Mouse (Mus musculus) mature B cell (primary cell): ENCODE measurements around the gene Mrpl45.
"Not testable (repeated sequence)": the region's sequence is repeated elsewhere in the genome, so short reads cannot be mapped to it uniquely, and the experiment has no call there.

Source experiments
- in situ Hi-C: fragments of 300-500 bp; cut with MboI; formaldehyde crosslinking; loops from 2 replicates; pipeline ENCODE4 v1.14.3; 2019

Mrpl45 gene

GRCm38 (mm10) chr11:97296542-97296941 is 19.0 kb upstream of the Mrpl45 start:
- in situ Hi-C loops: no loop called here

GRCm38 (mm10) chr11:97299939-97300338 is 15.6 kb upstream of the Mrpl45 start:
- in situ Hi-C loops: no loop called here

GRCm38 (mm10) chr11:97301406-97301805 is 14.1 kb upstream of the Mrpl45 start:
- in situ Hi-C loops: no loop called here

GRCm38 (mm10) chr11:97302231-97302781 is 13.2 kb upstream of the Mrpl45 start:
- in situ Hi-C loops: no loop called here

GRCm38 (mm10) chr11:97304631-97305030 is 10.9 kb upstream of the Mrpl45 start:
- in situ Hi-C loops: no loop called here

- in situ Hi-C loops: no loop called here
These were observed 8.0 kb upstream of the Mrpl45 start for GRCm38 (mm10) chr11:97307294-97308069.

DNA sequence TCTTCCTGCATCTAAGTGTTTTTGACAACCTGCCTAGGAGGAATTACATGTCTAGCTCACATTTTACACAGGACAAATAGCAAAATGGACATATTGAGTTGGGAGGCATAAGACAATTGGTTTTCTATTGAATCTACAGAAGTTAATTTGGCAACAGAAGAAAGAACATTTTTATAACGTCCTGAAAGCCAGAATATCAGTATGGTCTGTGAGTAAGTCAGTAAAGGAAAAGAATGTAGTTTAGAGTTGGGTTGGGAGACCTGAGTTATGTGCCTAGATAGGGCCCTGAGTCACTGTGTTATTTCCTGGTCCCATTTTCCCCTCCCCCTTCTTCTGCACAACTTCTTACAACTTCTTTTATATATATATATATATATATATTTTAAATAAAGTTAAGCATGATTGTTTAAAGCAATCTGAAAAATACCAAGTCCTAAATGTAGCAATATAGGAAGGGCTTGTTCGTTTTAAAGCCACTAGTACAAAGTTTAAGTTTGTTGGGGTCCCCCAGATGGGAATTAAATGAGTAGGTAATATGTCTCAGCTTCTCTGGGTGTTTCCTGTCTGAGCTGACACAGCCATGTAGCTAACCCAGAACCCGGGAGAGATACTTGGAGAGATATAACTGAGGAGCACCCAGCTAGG is 6.6 kb upstream of the Mrpl45 start:
- in situ Hi-C loops: no loop called here

DNA sequence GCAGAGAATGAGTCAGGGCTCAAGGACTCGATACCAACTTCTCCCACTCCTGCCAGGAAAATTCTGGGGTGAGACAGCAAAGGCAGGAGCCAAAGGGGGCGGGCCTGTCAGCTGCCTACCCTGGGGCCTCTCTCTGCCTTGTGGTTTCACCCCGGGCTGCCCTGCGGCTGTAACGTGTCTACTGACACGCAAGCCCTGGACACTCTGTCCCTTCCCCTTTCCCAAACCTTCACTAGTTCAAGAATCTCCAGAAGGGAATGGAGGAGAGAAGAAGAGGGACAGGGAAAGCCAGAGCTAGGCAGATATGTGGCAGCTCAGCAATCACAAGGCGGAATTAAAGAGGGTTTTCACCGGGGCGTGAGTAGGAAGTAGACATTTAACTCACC is 6.1 kb upstream of the Mrpl45 start:
- in situ Hi-C loops: no loop called here

- in situ Hi-C loops: no loop called here
These were observed 5.5 kb upstream of the Mrpl45 start for GRCm38 (mm10) chr11:97309911-97310571.

- in situ Hi-C loops: no loop called here
These were observed 4.5 kb upstream of the Mrpl45 start for GRCm38 (mm10) chr11:97310895-97311631.

- in situ Hi-C loops: not testable (repeated sequence)
These were observed 2.6 kb upstream of the Mrpl45 start for GRCm38 (mm10) chr11:97312871-97313270.

- in situ Hi-C loops: no loop called here
These were observed 1.4 kb upstream of the Mrpl45 start for GRCm38 (mm10) chr11:97314110-97314509.

DNA sequence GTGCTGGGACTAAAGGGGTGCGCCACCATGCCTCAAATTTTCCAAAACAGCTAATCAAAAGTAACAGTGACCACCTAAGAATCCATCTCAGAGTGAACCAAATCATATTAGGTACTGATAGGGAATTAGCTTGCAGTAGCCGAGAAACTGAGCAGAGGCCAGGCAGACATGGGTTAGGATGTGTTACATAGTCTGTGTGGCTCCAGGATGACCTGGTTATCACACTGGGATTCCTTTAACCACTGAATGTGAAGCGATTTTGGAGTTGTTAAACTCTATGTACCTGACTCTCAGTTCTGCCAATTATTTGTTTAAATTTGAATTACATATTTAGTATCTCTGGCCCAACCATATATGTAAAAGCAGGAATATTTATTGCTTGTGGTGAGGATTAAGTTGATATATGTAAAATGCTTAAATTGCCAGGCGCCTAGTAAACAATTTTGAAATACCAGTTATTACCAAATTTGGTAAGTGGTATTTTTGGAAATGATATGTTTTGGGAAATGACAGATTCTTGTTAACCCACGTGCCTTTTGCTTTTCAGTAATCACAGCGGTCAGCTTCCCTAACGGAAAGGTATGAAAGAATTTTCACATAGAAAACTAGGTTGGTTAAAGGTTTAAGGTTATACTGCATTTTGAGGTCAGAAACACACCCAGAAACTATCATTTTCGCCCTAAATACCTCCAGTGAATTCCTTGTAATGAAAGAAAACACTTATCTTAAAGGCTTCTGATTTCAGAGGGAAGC is 589 bp upstream of the Mrpl45 start:
- in situ Hi-C loops: no loop called here

DNA sequence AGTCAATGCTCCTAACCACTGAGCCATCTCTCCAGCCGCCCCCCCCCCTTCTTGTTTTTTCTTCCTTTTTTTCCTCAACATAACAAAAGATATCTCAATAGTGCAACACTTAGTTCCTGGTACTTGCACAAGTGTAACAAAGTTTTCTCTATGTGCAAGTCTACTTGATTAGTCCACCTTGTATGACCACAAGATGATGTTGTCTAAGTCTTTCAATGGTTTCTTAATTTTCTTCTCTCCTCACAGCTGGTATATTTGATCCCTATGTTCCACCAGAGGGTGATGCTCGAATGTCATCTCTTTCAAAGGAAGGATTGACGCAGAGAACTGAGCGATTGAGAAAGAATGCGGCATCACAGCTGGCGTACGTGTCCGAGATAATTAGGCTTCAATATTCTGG is 5.7 kb downstream of the Mrpl45 start:
- in situ Hi-C loops: no loop called here

- in situ Hi-C loops: not testable (repeated sequence)
These were observed 6.5 kb downstream of the Mrpl45 start for GRCm38 (mm10) chr11:97321894-97322600.

DNA sequence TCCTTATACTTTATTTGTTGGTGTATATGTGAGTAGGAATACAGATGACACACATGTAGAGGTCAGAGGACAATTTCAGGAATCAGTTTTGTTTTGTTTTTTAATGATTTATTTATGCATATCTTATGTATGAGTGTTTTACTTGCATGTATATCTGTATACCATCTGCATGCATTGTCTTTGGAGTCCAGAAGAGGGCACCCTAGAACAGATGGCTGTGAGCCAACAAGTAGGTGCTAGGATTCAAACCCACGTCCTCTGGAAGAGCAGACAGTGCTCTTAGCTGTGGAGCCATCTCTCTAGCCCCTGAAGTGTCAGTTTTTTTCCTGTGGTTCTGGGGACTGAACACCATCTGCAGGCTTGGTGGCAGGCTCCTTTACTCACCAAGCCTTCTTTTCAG is 9.7 kb downstream of the Mrpl45 start:
- in situ Hi-C loops: no loop called here

GRCm38 (mm10) chr11:97328148-97328547 is 12.6 kb downstream of the Mrpl45 start:
- in situ Hi-C loops: no loop called here

DNA sequence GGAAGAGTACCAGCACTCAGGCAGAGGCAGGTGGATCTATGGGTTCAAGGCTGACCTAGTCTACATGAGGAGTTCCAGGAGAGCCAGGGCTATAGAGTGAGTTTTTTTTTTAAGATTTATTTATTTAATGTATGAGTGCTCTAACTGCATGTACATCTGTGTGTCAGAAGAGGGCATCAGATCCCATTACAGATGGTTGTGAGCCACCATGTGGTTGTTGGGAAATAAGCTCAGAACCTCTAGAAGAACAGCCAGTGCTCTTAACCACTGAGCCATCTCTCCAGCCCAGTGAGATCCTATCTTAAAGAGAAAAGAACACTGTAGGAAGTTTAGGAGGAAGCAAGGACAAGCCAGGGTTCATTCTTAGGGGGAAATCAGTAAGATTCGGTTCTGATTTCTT is 14.8 kb downstream of the Mrpl45 start:
- in situ Hi-C loops: no loop called here

GRCm38 (mm10) chr11:97331231-97332190 is 16.0 kb downstream of the Mrpl45 start:
- in situ Hi-C loops: no loop called here
